Mouse (Mus musculus): Measurements from ENCODE around the gene Pvalb. TPM values are rescaled to one million over a fixed set of nuclear protein-coding genes. Genes with fewer than 3 reads are reported as not detected.

Gene Pvalb
- polyA plus RNA-seq, 1 experiment = not detected

DNA sequence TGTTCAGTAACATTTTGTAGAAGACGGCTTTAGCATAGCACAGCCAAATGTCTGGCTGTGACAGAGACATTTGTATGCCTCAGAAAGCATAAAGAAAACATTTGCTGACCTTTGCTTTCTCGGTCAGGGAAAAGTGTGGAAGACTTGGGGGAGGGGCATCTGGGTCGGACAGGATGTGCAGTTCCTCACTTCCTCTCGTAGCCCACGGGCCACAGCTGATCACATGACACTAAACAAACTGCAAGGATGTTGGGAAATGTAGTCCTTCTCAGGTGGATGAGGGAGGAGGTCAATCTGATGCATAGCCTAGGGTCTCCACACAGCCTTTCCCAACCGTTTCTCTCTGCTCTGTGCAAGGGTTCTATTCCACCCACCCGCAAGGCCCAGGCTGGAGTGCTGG is 57.6 kb downstream of the Pvalb start:
- Histone ChIP-seq H3K9ac (ENCODE audit: low read depth, poor library complexity, severe bottlenecking) (no peak overlapping the region), H3K4me1 (ENCODE audit: control insufficient read depth, insufficient read depth, low read length) (no peaks in the 10 kb centered on the region), H3K27ac (ENCODE audit: insufficient read depth, low read length) (no peak overlapping the region), H3K27me3 (ENCODE audit: control insufficient read depth, insufficient read depth, low read length, poor library complexity, severe bottlenecking) (no peaks in the 10 kb centered on the region), H3K36me3 (ENCODE audit: control insufficient read depth, insufficient read depth, low read length, poor library complexity, severe bottlenecking) (no peaks in the 10 kb centered on the region), H3K9me3 (replicated peaks; ENCODE audit: control insufficient read depth, insufficient read depth, low read length, poor library complexity, severe bottlenecking) (no peaks in the 10 kb centered on the region), H3K4me3 (ENCODE audit: low read depth, low read length) (no peak overlapping the region)
- TF ChIP-seq CTCF (IDR thresholded peaks at IDR 0.05; ENCODE audit: low read depth, low read length) (no peak), POLR2A (IDR thresholded peaks at IDR 0.05; ENCODE audit: insufficient read depth, low read length) (no peak), EP300 (IDR thresholded peaks at IDR 0.05; ENCODE audit: insufficient read depth, low read depth, low read length) (no peak)

Other genes starting within 250 kb of the Pvalb start
- 10.1 and 10.9 TPM in 2 replicates for gene Foxred2, start 249.7 kb downstream of the Pvalb start, polyA plus RNA-seq (2011; ENCODE audit: insufficient read depth, insufficient read length, low read depth, missing spikeins)
- 357 and 409 TPM in 2 replicates for gene Eif3d, start 235.6 kb downstream of the Pvalb start, polyA plus RNA-seq (2011; ENCODE audit: insufficient read depth, insufficient read length, low read depth, missing spikeins)
- not detected in 2 replicates for gene Cacng2, start 86.4 kb downstream of the Pvalb start, polyA plus RNA-seq (2011; ENCODE audit: insufficient read depth, insufficient read length, low read depth, missing spikeins)
- gene Ift27, start 32.3 kb downstream of the Pvalb start, polyA plus RNA-seq (2011; ENCODE audit: insufficient read depth, insufficient read length, low read depth, missing spikeins) = 19.4 and 19.8 TPM in 2 replicates
- not detected in 2 replicates for gene Ncf4, start 38.4 kb upstream of the Pvalb start, polyA plus RNA-seq (2011; ENCODE audit: insufficient read depth, insufficient read length, low read depth, missing spikeins)
- gene Csf2rb2, start 99.3 kb upstream of the Pvalb start, polyA plus RNA-seq (2011; ENCODE audit: insufficient read depth, insufficient read length, low read depth, missing spikeins) = not detected in 2 replicates
- gene Csf2rb, start 119.4 kb upstream of the Pvalb start, polyA plus RNA-seq (2011; ENCODE audit: insufficient read depth, insufficient read length, low read depth, missing spikeins) = 0.58 and 1.1 TPM in 2 replicates
- not detected in 2 replicates for gene Tex33, start 189.5 kb upstream of the Pvalb start, polyA plus RNA-seq (2011; ENCODE audit: insufficient read depth, insufficient read length, low read depth, missing spikeins)
- 9.8 and 10.5 TPM in 2 replicates for gene Tst, start 199.5 kb upstream of the Pvalb start, polyA plus RNA-seq (2011; ENCODE audit: insufficient read depth, insufficient read length, low read depth, missing spikeins)
- gene Mpst, start 200.0 kb upstream of the Pvalb start, polyA plus RNA-seq (2011; ENCODE audit: insufficient read depth, insufficient read length, low read depth, missing spikeins) = 15.4 and 18.4 TPM in 2 replicates
- 31.4 and 35.9 TPM in 2 replicates for gene Kctd17, start 222.2 kb upstream of the Pvalb start, polyA plus RNA-seq (2011; ENCODE audit: insufficient read depth, insufficient read length, low read depth, missing spikeins)